Mouse (Mus musculus): ENCODE measurements around the gene Tbc1d16. TPM values are rescaled to one million over a fixed set of nuclear protein-coding genes. Genes with fewer than 3 reads are reported as not detected.

The Tbc1d16 gene
- total RNA-seq, 2 experiments from 2014 or later: 19.1 to 21.8 TPM

DNA sequence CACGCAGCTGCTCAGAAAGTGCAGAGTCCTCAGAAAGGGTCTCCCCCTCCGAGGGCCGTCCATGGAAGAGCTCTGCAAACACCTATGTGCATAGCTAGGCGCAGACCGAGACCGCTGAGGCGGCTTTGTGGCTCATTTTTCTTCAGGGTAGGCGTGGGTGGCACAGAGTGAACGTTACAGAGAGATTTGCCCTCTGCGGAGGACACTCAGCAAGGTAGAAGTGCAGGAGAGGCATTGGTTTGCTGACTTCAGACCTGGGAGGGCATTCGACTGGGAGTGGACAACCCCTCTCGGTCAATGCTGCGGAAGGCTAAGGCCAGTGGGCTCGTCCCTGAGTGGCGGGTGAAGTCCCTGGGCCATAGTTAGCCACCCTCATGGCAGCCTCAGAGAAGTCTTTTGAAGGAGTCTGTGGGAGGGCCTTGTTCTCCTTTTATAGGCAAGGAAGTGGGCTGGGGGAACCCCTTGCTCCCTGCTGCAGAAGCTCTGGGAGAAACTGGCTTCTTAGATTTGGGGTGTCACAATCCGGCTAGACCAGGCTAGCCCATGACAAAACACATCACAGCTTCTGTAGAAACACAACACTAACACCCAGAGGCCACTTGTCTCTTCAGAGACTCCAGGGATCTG lies 84.8 kb downstream of the Tbc1d16 start:
- no peak for DNase-seq

GRCm38 (mm10) chr11:119142615-119143014 lies 85.7 kb downstream of the Tbc1d16 start:
- no peak for DNase-seq

DNA sequence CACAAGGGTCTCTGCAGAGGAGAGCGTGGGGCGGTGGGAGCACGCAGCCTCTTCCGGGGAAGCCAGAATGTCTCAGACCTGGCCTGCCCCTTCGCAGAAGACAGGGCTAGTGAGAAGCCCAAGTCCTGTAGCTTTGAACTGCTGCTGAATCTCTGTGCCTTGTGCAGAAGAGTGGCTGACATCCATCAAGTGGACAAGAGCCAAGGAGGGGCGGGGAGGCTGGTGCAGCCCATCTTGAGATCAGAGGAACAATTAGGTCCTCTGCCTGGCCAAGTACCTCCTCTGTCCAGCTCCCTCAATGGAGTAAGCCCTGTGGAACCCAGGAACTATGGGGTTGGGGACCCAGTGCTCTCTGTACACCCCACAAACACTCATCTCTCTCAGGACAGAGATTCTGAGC lies 89.3 kb downstream of the Tbc1d16 start:
- DNase-seq: no peak

DNA sequence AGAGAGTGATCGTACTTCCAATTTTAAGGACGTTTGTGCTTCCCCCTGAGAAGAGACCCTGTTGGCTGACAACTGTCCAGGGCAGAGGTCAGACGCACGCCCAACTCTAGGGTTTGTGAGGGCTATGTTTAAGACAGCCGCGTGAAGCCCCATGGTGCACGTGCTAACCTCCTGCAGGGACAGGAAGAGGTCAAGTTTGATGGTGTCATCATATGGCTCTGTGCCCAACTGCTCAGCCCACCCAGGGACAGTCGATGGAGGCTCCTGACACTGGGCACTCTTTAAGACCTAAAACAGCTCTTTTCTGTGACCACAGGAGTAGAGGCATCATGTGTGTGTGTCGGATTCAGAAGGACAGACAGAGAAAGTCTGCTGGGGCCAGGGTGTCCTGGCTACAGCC lies 90.1 kb downstream of the Tbc1d16 start:
- DNase-seq: no peak

DNA sequence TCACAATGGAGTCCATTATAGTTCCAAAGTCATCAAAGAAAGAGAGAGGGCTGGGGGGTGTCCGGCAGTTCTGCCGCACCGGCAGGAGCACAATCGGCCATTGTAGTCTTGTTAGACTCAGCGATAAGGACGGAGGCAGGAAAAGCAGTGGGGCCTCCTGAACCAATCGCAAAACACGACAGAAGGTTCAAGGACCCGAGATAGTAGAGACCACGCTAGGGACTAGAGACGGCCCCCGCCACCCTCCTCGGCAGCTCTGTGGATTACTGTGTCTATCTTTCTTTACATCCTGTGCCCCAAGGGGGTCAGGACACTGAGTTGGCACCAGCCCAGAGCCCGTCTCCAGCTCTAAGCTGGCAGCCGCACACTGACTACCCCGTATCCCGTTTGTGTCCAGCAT lies 93.7 kb downstream of the Tbc1d16 start:
- DNase-seq: no peak

DNA sequence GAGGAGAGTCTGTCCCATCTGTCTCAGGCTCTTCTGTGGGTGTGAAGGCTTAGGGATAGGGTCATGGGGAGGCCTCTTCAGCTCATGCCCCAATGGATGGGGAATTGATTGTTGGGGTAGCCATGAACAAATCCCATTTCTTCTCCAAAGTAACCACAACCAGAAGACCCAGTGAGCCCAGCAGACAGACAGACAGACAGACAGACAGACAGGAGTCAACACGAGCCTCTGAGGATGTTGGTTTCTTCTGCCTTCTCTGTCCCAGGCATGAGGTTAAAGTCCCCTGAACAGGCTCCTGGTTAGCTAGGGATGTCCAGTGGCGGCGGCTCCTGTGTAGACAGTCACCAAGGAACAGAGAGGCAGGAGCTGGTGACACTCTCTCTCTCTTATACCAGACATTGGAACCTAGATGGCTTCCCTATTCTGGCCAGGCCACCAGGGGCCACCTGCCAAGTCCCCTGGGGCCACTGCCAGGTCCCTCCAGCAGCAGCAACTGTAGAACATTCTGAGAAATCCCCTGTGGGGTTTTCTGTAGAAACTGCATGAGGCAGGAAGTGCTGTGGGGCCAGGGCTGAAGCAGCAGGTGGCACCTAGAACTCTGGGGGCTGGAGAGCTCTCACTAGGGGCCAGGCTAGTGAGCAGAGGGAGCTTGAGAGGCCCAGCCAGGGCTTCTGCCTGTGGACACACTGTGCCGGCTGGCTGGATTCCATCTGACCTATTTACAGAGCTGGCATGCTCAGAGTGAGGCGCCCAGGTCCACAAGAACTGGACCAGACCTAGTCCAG lies 94.7 kb downstream of the Tbc1d16 start:
- peak; percentile 83 for DNase-seq

DNA sequence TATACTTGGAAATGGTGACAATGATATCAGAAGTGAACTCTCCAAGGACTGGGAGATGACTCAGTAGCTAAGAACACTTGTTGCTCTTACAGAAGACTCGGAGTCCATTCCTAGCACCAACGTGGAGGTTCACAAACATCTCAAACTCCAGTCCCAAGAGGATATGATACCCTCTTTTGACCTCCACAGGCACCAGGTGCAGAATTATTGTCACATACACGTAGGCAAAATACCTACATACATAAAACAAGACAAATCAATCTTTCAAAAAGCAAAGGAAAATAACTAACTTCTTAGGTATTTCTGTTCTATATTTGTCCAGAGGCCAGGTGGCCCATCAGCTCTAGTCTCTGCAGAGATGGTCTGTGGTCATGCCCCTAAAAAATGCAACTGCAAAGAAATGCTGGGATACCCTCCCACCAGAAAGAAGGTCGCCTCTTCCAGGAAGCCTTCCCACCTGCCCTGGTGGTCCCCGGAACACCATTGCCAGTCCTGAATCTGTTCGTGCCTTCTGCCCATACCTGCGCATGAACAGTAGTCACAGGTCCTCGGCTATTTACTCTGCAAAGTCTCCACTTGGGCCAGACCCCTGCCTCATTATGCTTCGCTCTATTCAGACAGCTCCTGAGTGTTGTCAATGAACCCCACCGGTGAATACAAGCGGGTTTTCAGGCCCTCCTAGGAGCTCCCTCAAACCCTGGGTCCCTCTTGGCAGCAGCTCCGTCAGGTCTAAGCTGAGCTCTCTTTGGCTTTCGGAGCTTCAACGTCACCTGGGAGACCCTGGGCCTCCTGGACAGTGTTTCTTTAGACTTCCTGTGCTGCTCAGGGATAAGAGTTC lies 95.9 kb downstream of the Tbc1d16 start:
- DNase-seq: no peak

DNA sequence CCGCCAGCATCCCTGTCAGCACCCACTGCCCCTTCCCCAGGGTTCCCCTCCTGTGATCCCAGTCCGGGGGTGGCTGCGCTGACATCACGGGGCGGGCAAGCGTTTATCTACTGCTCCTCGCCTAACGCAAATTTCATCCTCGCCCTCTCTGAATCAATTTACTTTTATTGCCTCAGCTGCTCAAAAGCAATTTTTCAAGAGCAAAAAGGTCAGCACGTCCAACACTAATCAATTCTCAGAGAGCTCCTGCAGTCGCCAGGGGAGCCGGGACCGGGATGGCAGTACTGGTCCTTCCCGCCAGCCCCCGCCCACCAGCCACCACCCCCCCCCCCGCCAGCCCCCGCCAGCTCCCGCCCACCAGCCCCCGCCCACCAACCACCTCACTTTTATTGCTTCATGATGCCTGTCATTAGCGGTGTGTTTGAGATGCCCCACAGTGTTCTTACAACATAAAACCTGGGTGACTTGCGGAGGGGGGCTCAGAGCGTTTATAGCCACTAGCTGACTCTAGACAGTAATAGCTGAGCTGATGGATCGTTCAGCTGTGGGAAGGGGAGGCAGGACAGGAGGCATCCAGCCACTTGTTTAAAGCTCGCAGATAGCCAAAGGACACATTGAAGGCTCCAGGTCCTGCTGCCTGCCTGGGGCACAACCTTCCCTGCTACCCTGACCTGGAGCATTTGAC lies 98.1 kb downstream of the Tbc1d16 start:
- peak; percentile 16 for DNase-seq

DNA sequence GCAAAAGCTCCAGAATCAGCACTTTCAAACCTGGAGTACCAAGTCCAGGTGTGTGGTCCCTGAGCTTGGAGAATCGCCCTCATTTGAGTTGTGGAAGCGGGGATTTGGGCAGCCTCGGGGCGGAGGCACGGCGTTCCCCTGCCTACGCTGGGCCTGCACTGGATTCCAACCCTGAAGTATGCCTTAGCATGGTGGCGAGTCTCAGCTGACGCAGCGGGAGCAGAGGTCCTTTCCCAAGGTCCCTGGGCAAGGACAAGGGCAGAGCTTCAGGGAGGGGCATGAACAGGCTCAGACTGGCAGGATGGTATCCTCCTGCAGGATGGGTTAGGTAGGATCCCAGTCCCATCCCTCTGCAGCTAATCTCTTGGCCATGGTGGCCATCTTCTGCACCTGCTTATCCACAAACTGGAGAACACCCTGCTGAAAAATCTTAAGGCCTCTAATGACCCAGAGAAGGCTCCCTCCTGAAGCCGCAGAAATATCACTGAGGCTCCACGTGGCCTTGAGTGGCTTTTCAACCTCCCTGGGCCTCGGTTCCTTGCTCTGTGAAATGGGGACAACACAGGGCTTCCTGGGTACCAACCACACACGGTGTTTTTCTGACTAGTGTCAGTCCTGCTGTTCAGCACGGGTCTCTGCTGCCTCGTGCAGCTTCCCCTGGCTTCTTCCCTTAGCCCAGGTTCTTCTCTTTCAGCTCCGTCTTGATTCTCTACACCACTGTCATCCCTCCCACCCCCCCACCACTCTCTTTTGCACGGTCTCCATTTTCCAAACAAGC lies 98.8 kb downstream of the Tbc1d16 start:
- DNase-seq: peak; percentile 62

GRCm38 (mm10) chr11:119128668-119129280 lies 99.5 kb downstream of the Tbc1d16 start:
- no peak for DNase-seq

DNA sequence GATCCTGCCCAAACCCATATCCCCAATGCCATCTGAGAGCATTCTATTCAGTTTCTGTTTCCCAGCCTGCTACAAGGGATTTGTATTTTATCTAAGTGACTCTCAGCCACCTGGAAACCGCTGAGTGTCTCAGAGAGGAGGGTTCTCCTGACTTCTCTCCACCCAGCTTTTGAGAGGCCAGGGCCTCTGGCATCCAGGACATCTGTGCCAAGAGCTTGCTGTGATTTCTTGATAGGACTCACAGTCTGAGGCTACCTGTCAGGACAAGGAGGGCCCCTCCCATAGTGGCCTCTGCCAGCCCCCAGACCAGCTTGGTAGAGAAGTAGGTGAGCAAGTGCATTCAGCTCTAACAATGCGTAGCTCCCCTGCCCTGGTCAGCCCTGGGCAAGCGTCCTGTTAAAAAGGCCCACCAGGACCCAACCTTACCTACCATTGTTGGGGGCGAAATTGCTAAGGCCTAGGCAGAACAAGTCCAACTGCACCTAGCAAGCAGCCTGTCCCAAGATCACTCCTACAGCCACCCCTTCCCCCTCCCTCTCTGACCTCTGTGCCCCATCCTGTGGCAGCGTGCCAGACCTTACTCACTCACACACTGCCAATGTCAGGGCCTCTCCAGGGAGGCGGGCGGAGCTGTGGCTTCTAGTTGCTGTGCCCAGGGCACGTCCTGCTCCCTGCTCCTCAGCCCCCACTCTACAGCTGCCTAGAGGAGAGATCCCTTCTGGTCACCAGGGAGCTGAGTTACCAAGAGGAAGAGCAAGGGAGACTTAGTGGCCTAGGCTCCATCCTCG lies 100.4 kb downstream of the Tbc1d16 start:
- peak; percentile 95 for DNase-seq

- DNase-seq: peak; percentile 73
These were observed 101.2 kb downstream of the Tbc1d16 start for GRCm38 (mm10) chr11:119127147-119127546.

GRCm38 (mm10) chr11:119125929-119126861 lies 102.1 kb downstream of the Tbc1d16 start:
- peak; percentile 95 for DNase-seq

DNA sequence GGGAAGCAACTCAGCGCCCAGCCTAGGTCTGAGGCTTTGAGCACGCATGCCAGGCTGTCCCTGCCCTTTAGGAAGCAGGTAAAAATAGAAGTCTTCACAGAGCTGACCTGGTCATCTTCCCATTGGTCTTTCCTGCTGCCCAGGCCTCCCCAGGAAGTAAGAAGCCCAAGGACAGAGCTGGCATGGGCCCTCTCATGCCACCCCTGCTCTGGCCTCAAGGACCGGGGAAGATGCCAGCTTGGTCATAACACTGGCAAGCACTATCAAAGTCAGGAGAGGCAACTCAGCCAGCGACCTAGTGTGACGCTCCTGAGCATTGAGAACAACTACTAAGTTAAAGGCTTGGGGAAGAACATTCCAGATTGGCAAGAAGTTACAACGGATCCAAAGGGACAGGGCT lies 103.8 kb downstream of the Tbc1d16 start:
- peak; percentile 88 for DNase-seq

DNA sequence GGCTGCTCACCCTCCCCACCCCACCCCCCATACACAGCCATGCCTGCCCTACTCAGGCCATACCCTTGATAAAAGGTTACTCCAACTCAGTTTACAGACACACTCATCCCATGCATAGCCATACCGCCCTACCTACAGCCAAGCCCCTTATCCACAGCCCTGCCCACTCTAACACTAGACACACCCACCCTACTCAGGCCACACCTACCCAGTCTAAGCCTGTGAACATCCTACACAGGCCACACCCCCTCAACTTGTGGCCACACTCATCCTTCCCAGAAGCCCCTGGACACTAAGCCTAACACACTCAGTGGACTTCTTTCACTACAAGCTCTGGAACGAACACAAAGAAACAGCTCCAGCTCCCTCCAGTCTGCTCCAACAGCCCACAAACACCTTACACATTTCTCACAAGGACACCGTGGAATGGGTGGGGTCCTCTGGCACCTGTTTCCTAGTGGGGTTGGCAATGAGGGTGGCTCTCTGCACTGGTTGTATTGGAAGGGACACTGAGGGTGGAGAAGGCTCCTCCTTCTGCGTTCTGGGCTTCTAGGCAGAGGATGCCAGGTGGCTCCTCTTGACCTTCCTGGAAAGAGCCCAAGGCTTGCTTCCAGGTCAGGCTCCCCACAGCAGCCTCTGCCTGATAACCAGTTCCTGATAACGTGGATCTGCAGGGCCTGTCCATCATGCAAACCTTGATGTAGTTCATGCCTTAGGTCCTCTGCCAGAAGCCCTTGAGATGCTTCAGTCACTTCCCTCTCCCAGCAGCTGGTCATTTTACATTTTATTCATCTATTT lies 104.6 kb downstream of the Tbc1d16 start:
- DNase-seq: no peak

GRCm38 (mm10) chr11:119122396-119122795 lies 105.9 kb downstream of the Tbc1d16 start:
- no peak for DNase-seq

DNA sequence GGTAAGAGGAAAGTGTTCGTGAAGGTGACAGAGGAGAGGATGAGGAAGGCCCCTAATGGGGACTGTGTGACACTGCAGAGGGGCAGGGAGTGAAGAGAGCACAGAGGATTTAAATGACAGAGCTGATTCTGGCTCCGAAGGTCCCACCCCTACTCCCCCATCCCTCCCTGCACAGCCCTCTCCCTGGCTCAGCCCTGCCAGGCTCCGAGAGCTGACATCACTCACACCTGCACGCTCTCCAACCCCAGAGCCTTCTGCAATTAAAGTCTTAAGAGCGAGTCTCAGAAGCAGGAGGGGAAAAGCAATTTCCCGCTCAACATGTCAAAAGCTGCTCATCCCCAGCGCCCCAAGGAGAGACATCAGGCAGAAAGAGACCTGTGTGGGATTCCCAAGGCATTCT lies 109.4 kb downstream of the Tbc1d16 start:
- DNase-seq: no peak

GRCm38 (mm10) chr11:119117945-119118344 lies 110.4 kb downstream of the Tbc1d16 start:
- DNase-seq: peak; percentile 38
